Mouse (Mus musculus): ENCODE measurements at regions not wholly inside any gene's neighbourhood (a gene's known extent, or its start where the extent isn't known, plus 50 kb on each side); places are given as distances from the start of the nearest gene placed in this dataset.
A peak's percentile ranks its signal among the peaks of the same experiment; 100 is the strongest.

DNA sequence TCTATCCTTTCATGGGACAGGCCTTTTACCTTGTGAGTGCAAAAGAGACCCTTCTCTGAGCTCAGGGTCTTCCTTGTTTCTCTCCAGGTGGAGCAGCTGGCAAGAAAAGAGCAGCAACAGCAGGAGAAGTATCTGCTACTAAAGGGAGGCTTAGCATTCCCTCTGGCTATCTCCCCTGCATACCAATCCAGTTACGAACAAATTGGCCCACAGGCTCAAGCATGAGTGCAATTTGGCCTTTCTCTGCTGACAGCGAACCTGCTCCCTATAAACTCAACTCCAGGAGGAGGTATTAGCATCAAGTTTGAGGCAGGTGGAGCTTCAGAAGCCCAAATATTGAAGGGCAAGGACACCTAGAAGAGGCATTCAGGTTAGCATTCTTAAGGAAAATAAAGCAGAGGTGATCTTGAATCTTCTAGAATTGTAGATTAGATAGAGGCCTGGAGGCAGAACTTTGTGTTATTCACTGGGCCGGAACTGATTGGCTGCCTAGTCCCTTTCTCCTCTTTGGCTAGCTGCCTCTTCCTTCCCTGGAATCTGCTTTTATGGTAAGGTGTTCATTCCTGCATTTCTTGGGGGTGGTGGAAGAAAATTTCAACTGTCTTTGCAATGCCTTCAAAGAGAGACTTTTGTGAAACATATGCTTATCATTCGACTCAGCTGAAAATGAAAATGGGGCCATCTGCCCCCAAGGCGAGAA, 312.0 kb upstream of the Gm15217 start:
- H3K36me3 ChIP-seq (ENCODE audit: control insufficient read depth in 1 of 2, insufficient read depth in 2 of 2, low read length in 2 of 2) = no peaks in the 10 kb centered on the region
- no peak overlapping the region for H3K4me3 ChIP-seq (ENCODE audit: control insufficient read depth in 1 of 2, insufficient read depth in 1 of 2, low read depth in 2 of 2, low read length in 2 of 2)
- no peaks in the 10 kb centered on the region for H3K4me1 ChIP-seq (ENCODE audit: control insufficient read depth in 1 of 2, insufficient read depth in 2 of 2, low read length in 2 of 2)
- no peak overlapping the region for H3K27ac ChIP-seq (ENCODE audit: control insufficient read depth, low read depth, low read length)
- no peak for TF ChIP-seq MAFK (IDR thresholded peaks at IDR 0.05; ENCODE audit: borderline replicate concordance, low read depth, low read length)
- no peak for TF ChIP-seq RAD21 (IDR thresholded peaks at IDR 0.05; ENCODE audit: low read depth, low read length)
- no peak overlapping the region for H3K9ac ChIP-seq (ENCODE audit: control insufficient read depth, low read depth, low read length, poor library complexity, severe bottlenecking)
- H3K79me2 ChIP-seq (ENCODE audit: control insufficient read depth, insufficient read depth, low read length, poor library complexity) = no peaks in the 10 kb centered on the region
- no peaks in the 10 kb centered on the region for H3K9me3 ChIP-seq (replicated peaks; ENCODE audit: insufficient read depth, low read length)
- DNase-seq (ENCODE audit: low read depth, low spot score) = no peak
- H3K27me3 ChIP-seq (ENCODE audit: control insufficient read depth in 1 of 2, insufficient read depth in 2 of 2, low read length in 2 of 2) = no peaks in the 10 kb centered on the region

DNA sequence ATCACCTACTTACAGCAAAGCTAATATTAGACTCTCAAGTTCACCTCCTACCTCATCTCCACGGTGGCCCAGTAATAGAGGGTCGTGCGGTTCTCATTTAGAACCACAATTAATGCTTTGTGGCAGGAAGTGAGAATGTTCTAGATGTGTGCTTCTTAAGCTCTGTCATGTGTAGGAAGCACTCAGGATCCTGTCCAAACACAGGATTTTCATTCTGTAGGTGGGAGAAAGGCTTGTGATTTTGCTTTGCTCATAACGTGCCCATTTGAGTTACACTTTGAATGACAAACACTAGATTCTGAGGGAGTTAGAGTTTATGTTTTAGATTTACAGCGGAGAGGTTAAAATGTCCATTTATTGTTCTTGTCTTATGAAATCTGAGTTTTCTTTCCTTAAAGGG, 308.0 kb upstream of the Gm15217 start:
- no peak for TF ChIP-seq MAZ (IDR thresholded peaks at IDR 0.05; ENCODE audit: low read depth, low read length)
- no peak for TF ChIP-seq ZMIZ1 (IDR thresholded peaks at IDR 0.05; ENCODE audit: low read depth, low read length)
- no peak for TF ChIP-seq NRF1 (IDR thresholded peaks at IDR 0.05; ENCODE audit: insufficient read depth, low read depth, low read length, poor library complexity, severe bottlenecking)
- TF ChIP-seq TCF12 (IDR thresholded peaks at IDR 0.05; ENCODE audit: low read depth, low read length) = no peak
- TF ChIP-seq MYC (IDR thresholded peaks at IDR 0.05; ENCODE audit: low read depth, low read length) = no peak
- Histone ChIP-seq H3K9ac (ENCODE audit: control insufficient read depth, low read depth, low read length, poor library complexity, severe bottlenecking) (no peak overlapping the region), H3K79me2 (ENCODE audit: control insufficient read depth, insufficient read depth, low read length, poor library complexity) (no peaks in the 10 kb centered on the region), H3K4me1 (ENCODE audit: control insufficient read depth in 1 of 2, insufficient read depth in 2 of 2, low read length in 2 of 2) (no peaks in the 10 kb centered on the region), H3K4me3 (ENCODE audit: control insufficient read depth in 1 of 2, insufficient read depth in 1 of 2, low read depth in 2 of 2, low read length in 2 of 2) (no peak overlapping the region), H3K27ac (ENCODE audit: control insufficient read depth, low read depth, low read length) (no peak overlapping the region), H3K9me3 (replicated peaks; ENCODE audit: insufficient read depth, low read length) (no peaks in the 10 kb centered on the region), H3K36me3 (ENCODE audit: control insufficient read depth in 1 of 2, insufficient read depth in 2 of 2, low read length in 2 of 2) (no peaks in the 10 kb centered on the region), H3K27me3 (ENCODE audit: control insufficient read depth in 1 of 2, insufficient read depth in 2 of 2, low read length in 2 of 2) (no peaks in the 10 kb centered on the region)
- no peak for DNase-seq (ENCODE audit: low read depth, low spot score)

- Histone ChIP-seq H3K27ac (ENCODE audit: control insufficient read depth, low read depth, low read length) (no peak overlapping the region), H3K4me3 (ENCODE audit: control insufficient read depth in 1 of 2, insufficient read depth in 1 of 2, low read depth in 2 of 2, low read length in 2 of 2) (no peak overlapping the region), H3K36me3 (ENCODE audit: control insufficient read depth in 1 of 2, insufficient read depth in 2 of 2, low read length in 2 of 2) (no peaks in the 10 kb centered on the region), H3K9ac (ENCODE audit: control insufficient read depth, low read depth, low read length, poor library complexity, severe bottlenecking) (no peak overlapping the region), H3K79me2 (ENCODE audit: control insufficient read depth, insufficient read depth, low read length, poor library complexity) (no peaks in the 10 kb centered on the region), H3K27me3 (ENCODE audit: control insufficient read depth in 1 of 2, insufficient read depth in 2 of 2, low read length in 2 of 2) (no peaks in the 10 kb centered on the region), H3K9me3 (replicated peaks; ENCODE audit: insufficient read depth, low read length) (no peaks in the 10 kb centered on the region), H3K4me1 (ENCODE audit: control insufficient read depth in 1 of 2, insufficient read depth in 2 of 2, low read length in 2 of 2) (no peaks in the 10 kb centered on the region)
- TF ChIP-seq GABPA (IDR thresholded peaks at IDR 0.05; ENCODE audit: low read depth, low read length) (no peak), SMC3 (IDR thresholded peaks at IDR 0.05; ENCODE audit: low read depth, low read length) (peak; percentile 30; the same call in 1 of the 2 replicates), JUND (IDR thresholded peaks at IDR 0.05; ENCODE audit: low read depth, low read length) (no peak), TAL1 (IDR thresholded peaks at IDR 0.05; ENCODE audit: low read length) (no peak), HCFC1 (IDR thresholded peaks at IDR 0.05; ENCODE audit: low read depth, low read length) (no peak), CTCF (IDR thresholded peaks at IDR 0.05 in 2 of 3, conservative IDR thresholded peaks at IDR 0.05 in 1 of 3; ENCODE audit: control insufficient read depth in 1 of 3, insufficient read depth in 1 of 3, low read depth in 2 of 3, low read length in 3 of 3, poor library complexity in 1 of 3, severe bottlenecking in 1 of 3) (peak in 2 of 3 experiments; percentile 30 to 34; a peak in 3 of 6 replicates), NELFE (IDR thresholded peaks at IDR 0.05; ENCODE audit: low read depth, low read length) (no peak), RAD21 (IDR thresholded peaks at IDR 0.05; ENCODE audit: low read depth, low read length) (peak; percentile 29), MAZ (IDR thresholded peaks at IDR 0.05; ENCODE audit: low read depth, low read length) (no peak), MYB (IDR thresholded peaks at IDR 0.05; ENCODE audit: low read depth, low read length) (no peak), MXI1 (IDR thresholded peaks at IDR 0.05; ENCODE audit: low read depth, low read length) (no peak)
- peak; percentile 12 for DNase-seq (ENCODE audit: low read depth, low spot score)
Observed at GRCm38 (mm10) chr14:46076738-46077137, 302.5 kb upstream of the Gm15217 start.

Data from MEL (cell line).